Comparison of ENCODE assay signal across 11 mouse cellular contexts in the genomic region with DNA sequence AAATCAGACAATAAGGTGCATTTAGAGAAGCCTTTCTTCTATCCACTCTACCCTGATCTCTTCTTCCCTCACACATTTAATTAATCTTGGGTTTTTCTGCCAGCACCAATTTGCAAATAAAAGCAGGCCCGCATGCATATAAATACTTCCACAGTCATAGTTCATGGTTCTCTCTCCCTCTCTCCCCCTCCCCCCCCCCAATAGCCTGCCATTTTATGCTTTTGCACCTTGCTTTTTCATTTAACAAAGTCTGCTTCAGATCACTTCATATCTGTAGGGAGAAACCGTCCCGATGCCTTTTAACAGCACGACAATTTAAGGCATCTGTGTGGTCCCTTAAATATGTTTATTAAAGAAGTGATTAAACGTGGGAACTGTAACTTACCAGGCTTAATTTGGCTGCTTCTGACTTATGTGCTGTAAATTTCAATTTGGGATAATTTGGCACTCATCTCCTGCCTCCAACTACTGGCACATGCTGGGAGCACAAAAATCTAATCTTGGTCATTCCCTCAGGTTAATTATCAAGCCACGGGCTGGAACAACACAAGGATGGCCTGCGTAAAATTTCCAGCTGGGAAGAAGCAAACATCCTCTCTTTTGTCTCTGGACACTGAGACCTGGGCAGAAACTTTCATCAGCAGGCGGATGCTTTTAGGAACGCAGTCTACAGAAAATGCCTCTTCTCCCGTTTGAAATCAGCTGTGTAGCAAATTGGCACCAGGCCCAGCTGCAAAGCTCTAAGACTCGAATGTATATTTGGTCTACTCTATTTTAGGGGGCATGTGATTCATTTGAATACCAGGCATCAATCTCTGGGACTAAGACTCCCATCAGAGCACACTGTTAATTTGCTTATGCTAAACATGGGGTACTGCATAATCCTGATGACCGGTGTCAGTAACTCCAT. TPM values are rescaled to one million over a fixed set of nuclear protein-coding genes. Genes with fewer than 3 reads are reported as not detected.
A peak's percentile ranks its signal among the peaks of the same experiment; 100 is the strongest.
DNase-seq lines count a peak whose midpoint lies in the region; ATAC-seq lines count a peak whose summit lies in the region.
"Had no signal": no experiment of that assay in that cellular context is flagged by ENCODE, and none has a peak within 500 bp of the region (broad histone marks: within the 10 kb centered on the region; RNA-seq: fewer than 3 reads in every experiment).

No protein-coding gene starts in this region.

- H3K27ac ChIP-seq in heart, embryonic 16.5 days (ENCODE audit: low read length): no peak overlapping the region
- H3K27ac ChIP-seq: heart, embryonic 13.5 days; liver, embryonic 12.5 days had no signal

- ATAC-seq in heart, embryonic 16.5 days (replicated peaks; ENCODE audit: extremely low read depth, insufficient read depth, low FRiP score): no peak
- ATAC-seq: liver, embryonic 12.5 days had no signal

- intact Hi-C loops in heart, postnatal 25 days (cut with DNase I): loop anchor here (10.0 kb wide), 1 partner anchor 1477 kb away; the partner anchor contains the start of gene Zfp622
- intact Hi-C loops in left cerebral cortex, postnatal 4 days (cut with DNase I): loop anchor here (10.0 kb wide), 1 partner anchor 123 kb away; no protein-coding TSS in a partner anchor
- intact Hi-C loops in heart, postnatal 14 days (cut with DNase I): no loop called here

- H3K36me3 ChIP-seq in heart, embryonic 16.5 days (ENCODE audit: control insufficient read depth, insufficient read depth): no peaks in the 10 kb centered on the region
- H3K36me3 ChIP-seq: heart, embryonic 13.5 days; liver, embryonic 12.5 days had no signal

- 44% methylated on average over 12 of the region's 12 CpGs for WGBS in heart, embryonic 16.5 days

- H3K4me2 ChIP-seq in heart, embryonic 16.5 days (ENCODE audit: low read depth, low read length): 0 out of 2 replicates have a peak overlapping the region, but pooled peaks have one; percentile 10
- H3K4me2 ChIP-seq: heart, embryonic 13.5 days; liver, embryonic 12.5 days had no signal

- no peaks in the 10 kb centered on the region for H3K27me3 ChIP-seq in heart, embryonic 16.5 days (ENCODE audit: control insufficient read depth, insufficient read depth, low read length)
- H3K27me3 ChIP-seq: heart, embryonic 13.5 days had no signal

- no peak overlapping the region for H3K9ac ChIP-seq in heart, embryonic 16.5 days (ENCODE audit: low read length)
- H3K9ac ChIP-seq: heart, embryonic 13.5 days; liver, embryonic 12.5 days had no signal

- H3K9me3 ChIP-seq in heart, embryonic 16.5 days (replicated peaks; ENCODE audit: control insufficient read depth, low read length): no peaks in the 10 kb centered on the region
- H3K9me3 ChIP-seq: heart, embryonic 13.5 days; liver, embryonic 12.5 days; megakaryocyte, embryonic 14.5 days had no signal

- peaks cover 12% of the 10 kb centered on the region for H3K4me1 ChIP-seq in heart, embryonic 16.5 days (ENCODE audit: control insufficient read depth, insufficient read depth, low read length)

- no peak overlapping the region for H3K4me3 ChIP-seq in heart, embryonic 16.5 days (ENCODE audit: low read length)
- H3K4me3 ChIP-seq: heart, embryonic 13.5 days; liver, embryonic 12.5 days; megakaryocyte, embryonic 14.5 days had no signal

- no peak for DNase-seq in heart, postnatal 25 days (ENCODE audit: low spot score)
- peak; percentile 21 for DNase-seq in retina, postnatal 1 day
- DNase-seq in retina, embryonic 14.5 days (ENCODE audit: low spot score): no peak
- DNase-seq in left cerebral cortex, postnatal 4 days: peak; percentile 31
- peak; percentile 45 for DNase-seq in yolk sac, embryonic 10.5 days (ENCODE audit: low spot score)
- DNase-seq in B cell, adult 2 months: no peak
- DNase-seq in heart, postnatal 14 days: no peak

RNA-seq across cellular contexts. Expression of gene Ank, which starts 4.9 kb away (rescaled TPM):
- polyA plus RNA-seq in heart, embryonic 16.5 days (2015; fragmentation: Nextera tagmentation; extraction: Ambion mirVana): 11.0 and 12.9 TPM in 2 replicates
- total RNA-seq in heart, postnatal 25 days (2021): 100 to 1,000 TPM; 174 to 208 TPM
- 100 to 1,000 TPM; 109 TPM for total RNA-seq in left cerebral cortex, postnatal 4 days (2021)
- 100 to 1,000 TPM; 176 to 186 TPM for total RNA-seq in heart, postnatal 14 days (2021)

Comparison
In these comparisons a context has a peak if more than half of its experiments do, and no peak if none do; other contexts are left out.
1. DNase-seq: peak in retina, postnatal 1 day (single experiment), left cerebral cortex, postnatal 4 days (single experiment) and yolk sac, embryonic 10.5 days (single experiment); none in heart, postnatal 25 days (single experiment), retina, embryonic 14.5 days (single experiment), B cell, adult 2 months (0 of 2) and heart, postnatal 14 days (0 of 2).